Mouse (Mus musculus): ENCODE measurements at regions not wholly inside any gene's neighbourhood (a gene's known extent, or its start where the extent isn't known, plus 50 kb on each side); places are given as distances from the start of the nearest gene placed in this dataset.

DNA sequence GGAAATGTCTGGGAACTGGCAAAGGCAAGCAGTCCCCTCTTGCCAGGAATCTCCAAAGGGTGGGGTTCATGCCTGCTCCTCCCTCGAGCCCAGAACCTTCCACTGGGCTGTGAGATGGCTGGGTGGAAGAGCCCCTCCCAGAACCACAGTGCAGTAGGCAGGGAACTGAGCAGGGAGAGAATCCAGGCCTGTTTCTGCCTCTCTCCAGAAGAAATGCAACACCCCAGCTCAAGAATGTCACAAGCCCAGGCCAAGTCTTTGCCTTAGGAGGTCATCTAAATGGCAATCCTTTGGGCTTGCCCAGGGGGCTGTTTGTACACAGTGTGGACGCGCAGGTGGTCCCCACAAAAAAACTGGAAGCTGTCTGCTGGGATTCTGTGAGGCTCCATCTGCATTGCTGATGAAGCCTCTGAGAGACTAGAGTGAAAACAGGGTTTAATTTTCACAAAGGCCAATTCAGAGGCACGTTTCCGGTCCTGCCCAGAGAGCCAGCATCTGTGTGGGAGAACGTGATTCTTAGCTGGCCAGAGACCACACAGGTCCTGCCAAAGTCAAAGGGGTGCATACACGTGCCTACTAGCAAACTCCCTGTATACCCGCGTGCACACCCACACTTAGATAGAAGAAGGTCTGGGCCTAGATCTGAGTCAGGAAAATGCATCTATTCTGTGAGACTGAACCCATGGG lies 129.0 kb downstream of the Hmg20a start:
- no peak for ATAC-seq (ENCODE audit: low FRiP score)

DNA sequence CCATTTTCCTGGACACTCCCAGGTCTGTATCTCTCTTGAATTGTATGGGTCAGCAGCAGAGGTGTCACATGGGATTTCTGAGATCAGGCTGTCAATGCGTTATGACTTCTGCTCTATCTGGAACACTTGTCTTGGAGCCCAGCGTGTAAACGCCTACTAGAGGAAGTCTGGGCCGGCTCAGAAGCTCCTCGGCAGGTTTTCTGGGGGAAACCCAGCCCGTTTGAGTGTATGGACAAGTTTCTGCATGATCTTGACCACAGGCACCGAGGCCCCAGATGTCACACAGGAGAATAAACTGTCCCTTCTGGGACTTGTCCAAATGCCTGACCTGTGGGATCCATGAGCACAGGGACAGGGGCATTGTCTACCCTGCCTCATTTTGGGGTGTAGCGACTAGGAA lies 131.4 kb downstream of the Hmg20a start:
- H3K27ac ChIP-seq (replicated peaks), result no peak overlapping the region
- H3K27me3 ChIP-seq (replicated peaks), result no peaks in the 10 kb centered on the region
- H3K4me1 ChIP-seq, result peaks cover 34% of the 10 kb centered on the region
- H3K4me2 ChIP-seq, result no peak overlapping the region
- 75% methylated on average over 8 of the region's 8 CpGs for WGBS
- no peaks in the 10 kb centered on the region for H3K9me3 ChIP-seq (replicated peaks)
- H3K36me3 ChIP-seq, result no peaks in the 10 kb centered on the region
- ATAC-seq (ENCODE audit: low FRiP score), result no peak
- no peak overlapping the region for H3K4me3 ChIP-seq (replicated peaks)
- no peak overlapping the region for H3K9ac ChIP-seq (replicated peaks)

More for the DNA sequence above, 129.0 kb downstream of the Hmg20a start:
- peaks cover 19% of the 10 kb centered on the region for H3K4me1 ChIP-seq
- no peak overlapping the region for H3K27ac ChIP-seq (replicated peaks)
- no peaks in the 10 kb centered on the region for H3K27me3 ChIP-seq (replicated peaks)
- 45% methylated on average over 9 of the region's 9 CpGs for whole genome bisulfite sequencing
- no peak overlapping the region for H3K4me2 ChIP-seq
- no peaks in the 10 kb centered on the region for H3K36me3 ChIP-seq
- H3K9ac ChIP-seq (replicated peaks), result no peak overlapping the region
- no peak overlapping the region for H3K4me3 ChIP-seq (replicated peaks)
- no peaks in the 10 kb centered on the region for H3K9me3 ChIP-seq (replicated peaks)

DNA sequence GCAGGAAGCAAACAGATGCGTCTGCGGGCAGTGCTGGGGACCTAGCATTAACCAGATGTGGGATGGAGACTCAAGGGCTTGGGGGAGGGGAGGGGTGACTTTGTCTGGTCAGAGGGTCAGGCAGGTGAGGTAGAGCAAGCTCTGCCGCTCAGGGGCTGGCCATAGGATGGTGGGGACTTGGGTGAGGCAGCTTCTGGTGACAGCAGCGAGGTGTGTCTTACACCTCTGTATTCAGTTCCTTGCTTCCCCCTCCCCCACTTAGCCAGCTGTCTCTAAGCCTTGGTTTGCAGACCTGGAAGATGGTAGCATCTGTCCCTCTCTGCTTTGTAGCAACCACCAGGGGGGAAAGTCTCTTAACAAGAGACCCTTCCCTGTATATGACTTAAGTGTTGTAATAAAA lies 131.8 kb downstream of the Hmg20a start:
- WGBS, result 48% methylated on average over 4 of the region's 4 CpGs
- no peaks in the 10 kb centered on the region for H3K36me3 ChIP-seq
- no peak for ATAC-seq (ENCODE audit: low FRiP score)

DNA sequence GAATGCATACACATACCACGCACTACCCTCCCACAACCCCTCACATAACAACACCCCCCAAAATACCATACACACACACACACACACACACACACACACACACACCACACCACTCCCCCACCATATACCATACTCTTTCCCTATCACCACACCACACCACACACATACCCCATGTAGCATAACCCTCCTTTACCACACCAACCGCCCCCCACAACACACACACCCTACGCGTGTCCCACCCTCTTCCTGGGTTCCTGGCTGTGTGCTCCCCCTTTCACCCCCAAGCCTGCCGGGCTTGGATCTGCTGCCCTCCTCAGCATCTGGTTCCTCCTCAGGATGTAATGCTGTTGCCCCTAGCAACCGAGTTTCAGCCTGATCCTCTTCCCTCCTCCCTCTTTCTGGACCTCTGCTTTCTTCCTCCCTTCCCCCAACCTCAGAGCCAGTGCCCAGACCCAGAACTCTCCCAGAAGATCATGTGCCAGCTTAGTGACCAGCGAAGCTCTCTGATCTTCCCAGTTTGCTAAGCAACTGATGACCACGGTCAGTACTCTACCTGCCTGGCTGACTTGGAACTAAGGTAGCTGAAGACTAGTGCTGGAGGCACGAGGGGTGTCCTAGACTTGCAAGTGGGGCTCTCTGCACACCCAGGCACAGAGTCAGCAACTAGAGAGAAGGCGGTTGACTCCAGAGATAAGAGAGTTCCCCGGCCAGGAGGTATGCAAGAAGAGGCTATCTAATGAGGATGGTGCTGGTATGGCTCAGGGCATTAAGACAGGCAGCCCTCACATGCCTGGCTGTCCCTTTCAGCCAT lies 133.2 kb downstream of the Hmg20a start:
- ATAC-seq (ENCODE audit: low FRiP score), result peak; percentile 49
- Histone ChIP-seq H3K36me3 (no peaks in the 10 kb centered on the region), H3K4me2 (no peak overlapping the region), H3K27me3 (replicated peaks) (no peaks in the 10 kb centered on the region), H3K9ac (replicated peaks) (no peak overlapping the region), H3K9me3 (replicated peaks) (no peaks in the 10 kb centered on the region), H3K27ac (replicated peaks) (no peak overlapping the region), H3K4me3 (replicated peaks) (no peak overlapping the region), H3K4me1 (peaks cover 34% of the 10 kb centered on the region)
- 63% methylated on average over 11 of the region's 11 CpGs for WGBS

More for the DNA sequence above, 131.8 kb downstream of the Hmg20a start:
- H3K4me2 ChIP-seq, result no peak overlapping the region
- H3K9me3 ChIP-seq (replicated peaks), result no peaks in the 10 kb centered on the region
- H3K4me3 ChIP-seq (replicated peaks), result no peak overlapping the region
- H3K4me1 ChIP-seq, result peaks cover 34% of the 10 kb centered on the region
- no peak overlapping the region for H3K9ac ChIP-seq (replicated peaks)
- no peaks in the 10 kb centered on the region for H3K27me3 ChIP-seq (replicated peaks)
- no peak overlapping the region for H3K27ac ChIP-seq (replicated peaks)

DNA sequence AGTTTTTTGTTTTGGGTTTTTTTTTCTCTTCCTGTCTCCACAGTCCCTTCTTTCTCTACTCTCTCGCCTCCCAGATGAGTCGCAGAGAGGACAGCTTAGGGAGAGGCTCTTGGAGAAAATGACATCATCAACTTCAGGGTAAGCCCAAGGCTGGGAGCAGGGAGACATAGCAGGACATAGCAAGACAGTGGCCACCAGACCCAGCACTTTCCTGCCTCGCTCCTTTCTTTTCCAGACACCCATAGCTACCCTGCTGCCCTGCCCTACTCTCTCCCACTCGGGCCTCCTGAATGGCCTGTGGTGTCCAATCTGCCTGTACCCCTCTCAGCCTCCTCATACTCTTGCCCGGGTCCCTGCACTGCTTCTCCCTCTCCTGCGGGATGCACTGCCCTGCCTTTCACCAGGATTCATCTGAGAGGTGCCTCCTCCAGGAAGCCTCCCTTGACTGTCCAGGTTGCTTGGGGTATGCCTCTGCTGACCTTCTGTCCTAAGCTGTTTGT lies 133.8 kb downstream of the Hmg20a start:
- Histone ChIP-seq H3K9me3 (replicated peaks) (no peaks in the 10 kb centered on the region), H3K27ac (replicated peaks) (no peak overlapping the region), H3K27me3 (replicated peaks) (no peaks in the 10 kb centered on the region), H3K36me3 (no peaks in the 10 kb centered on the region), H3K4me3 (replicated peaks) (no peak overlapping the region), H3K4me2 (no peak overlapping the region), H3K4me1 (peaks cover 37% of the 10 kb centered on the region), H3K9ac (replicated peaks) (no peak overlapping the region)
- ATAC-seq (ENCODE audit: low FRiP score), result no peak
- WGBS, result 84% methylated on average over 6 of the region's 6 CpGs

DNA sequence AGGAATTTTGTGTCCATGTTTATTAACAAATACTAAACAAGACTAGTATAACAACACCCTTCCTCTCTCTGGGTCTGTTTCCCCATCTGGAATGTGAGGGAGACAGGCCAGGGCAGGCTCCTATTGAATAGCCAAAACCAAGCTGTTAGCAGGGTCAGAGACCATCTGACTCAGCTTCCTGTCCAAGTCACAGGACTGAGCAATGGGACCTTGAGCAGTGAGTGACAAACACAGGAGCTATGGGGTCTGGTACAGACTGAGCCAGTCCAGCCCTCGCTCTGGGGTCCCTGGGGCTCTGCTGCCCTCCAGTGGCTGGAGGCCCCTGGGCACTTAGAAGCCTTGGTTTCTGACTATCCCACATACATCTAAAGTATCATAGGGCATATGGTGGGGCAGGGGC lies 134.4 kb downstream of the Hmg20a start:
- peak; percentile 18; the same call in 1 of the 2 replicates for ATAC-seq (ENCODE audit: low FRiP score)
- Histone ChIP-seq H3K36me3 (no peaks in the 10 kb centered on the region), H3K9ac (replicated peaks) (no peak overlapping the region), H3K9me3 (replicated peaks) (no peaks in the 10 kb centered on the region), H3K27me3 (replicated peaks) (no peaks in the 10 kb centered on the region), H3K4me2 (no peak overlapping the region), H3K27ac (replicated peaks) (no peak overlapping the region), H3K4me3 (replicated peaks) (no peak overlapping the region), H3K4me1 (peaks cover 32% of the 10 kb centered on the region)
- 19% methylated on average over 1 of the region's 1 CpGs for WGBS

DNA sequence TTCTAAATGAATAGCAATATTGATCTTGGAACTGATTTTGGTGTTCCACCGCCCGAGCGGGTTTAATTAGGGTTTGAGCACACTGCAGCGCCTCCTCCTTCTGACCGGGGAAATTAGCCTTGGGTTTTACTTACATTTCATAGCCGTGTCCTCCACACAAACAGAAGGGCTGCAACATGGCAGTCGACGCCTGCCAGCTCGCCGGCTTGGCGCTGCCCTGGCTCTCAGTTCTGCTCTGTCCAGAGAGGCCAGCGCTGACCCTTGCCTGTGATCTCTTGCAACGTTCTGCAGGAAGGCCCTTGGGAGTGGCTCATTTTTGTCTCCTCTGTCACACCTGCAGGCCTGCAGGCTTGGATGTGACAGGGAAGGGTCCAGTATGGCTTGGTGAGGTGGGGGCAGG lies 135.2 kb downstream of the Hmg20a start:
- H3K27me3 ChIP-seq (replicated peaks), result no peaks in the 10 kb centered on the region
- no peak overlapping the region for H3K4me3 ChIP-seq (replicated peaks)
- no peak overlapping the region for H3K9ac ChIP-seq (replicated peaks)
- 53% methylated on average over 13 of the region's 13 CpGs for WGBS
- ATAC-seq (ENCODE audit: low FRiP score), result no peak
- H3K4me2 ChIP-seq, result no peak overlapping the region
- no peaks in the 10 kb centered on the region for H3K36me3 ChIP-seq
- peaks cover 31% of the 10 kb centered on the region for H3K4me1 ChIP-seq
- no peaks in the 10 kb centered on the region for H3K9me3 ChIP-seq (replicated peaks)
- peak overlapping the region; percentile 23; the same call in 1 of the 2 replicates for H3K27ac ChIP-seq (replicated peaks)

DNA sequence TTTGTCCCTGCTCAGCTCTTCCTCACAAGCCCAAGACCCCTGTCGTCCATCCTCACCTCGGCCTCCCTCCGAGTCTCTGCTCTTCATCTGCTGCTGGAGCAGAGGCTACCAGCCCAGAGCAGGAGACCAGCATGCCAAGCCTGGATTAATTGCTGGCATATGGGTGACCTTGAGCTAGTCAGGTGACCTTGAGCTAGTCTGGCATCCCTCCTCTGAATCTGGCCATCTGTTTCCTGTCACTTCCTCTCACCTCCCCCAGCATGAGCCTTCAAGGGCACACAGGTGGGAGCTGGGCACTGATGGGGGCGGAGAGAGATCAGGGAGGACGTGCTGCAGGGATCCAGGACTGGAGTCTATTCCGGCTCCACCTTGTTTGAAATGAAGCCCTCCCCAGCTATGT lies 135.7 kb downstream of the Hmg20a start:
- 0 out of 2 replicates have a peak overlapping the region, but pooled peaks have one; percentile 5 for H3K27ac ChIP-seq (replicated peaks)
- no peaks in the 10 kb centered on the region for H3K36me3 ChIP-seq
- H3K27me3 ChIP-seq (replicated peaks), result no peaks in the 10 kb centered on the region
- H3K4me1 ChIP-seq, result peaks cover 31% of the 10 kb centered on the region
- no peak for ATAC-seq (ENCODE audit: low FRiP score)
- no peak overlapping the region for H3K9ac ChIP-seq (replicated peaks)
- H3K4me2 ChIP-seq, result no peak overlapping the region
- 64% methylated on average over 6 of the region's 6 CpGs for WGBS
- no peaks in the 10 kb centered on the region for H3K9me3 ChIP-seq (replicated peaks)
- no peak overlapping the region for H3K4me3 ChIP-seq (replicated peaks)

DNA sequence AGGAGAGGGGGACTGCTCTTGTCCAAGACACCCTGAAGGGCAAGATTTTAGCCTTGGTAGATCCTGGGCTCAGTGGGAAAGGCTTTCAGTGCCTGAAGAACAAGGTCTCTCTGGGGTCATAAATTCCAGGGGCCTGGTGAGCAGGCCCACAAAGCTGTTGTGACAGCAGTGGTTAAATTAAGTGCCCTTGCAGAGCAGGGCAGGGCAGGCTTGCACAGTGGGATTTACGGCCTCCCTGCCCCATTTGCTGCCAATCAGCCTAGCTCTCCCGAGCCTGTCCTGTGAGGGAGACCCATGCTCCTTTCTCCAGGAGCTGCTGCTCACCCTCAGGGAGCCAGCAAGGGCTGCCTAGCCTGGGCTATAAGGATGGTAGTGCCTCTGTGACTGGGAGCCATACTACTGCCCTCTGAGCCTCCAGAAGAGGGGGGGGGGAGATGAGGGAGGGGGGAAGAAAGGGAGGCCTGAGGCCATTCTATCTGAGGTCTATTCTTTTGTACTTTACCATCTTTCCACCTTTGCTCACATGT lies 141.3 kb downstream of the Hmg20a start:
- 19% methylated on average over 2 of the region's 2 CpGs for WGBS
- H3K9me3 ChIP-seq (replicated peaks), result no peaks in the 10 kb centered on the region
- H3K27ac ChIP-seq (replicated peaks), result no peak overlapping the region
- no peak overlapping the region for H3K4me2 ChIP-seq
- no peaks in the 10 kb centered on the region for H3K36me3 ChIP-seq
- no peak overlapping the region for H3K4me3 ChIP-seq (replicated peaks)
- H3K4me1 ChIP-seq, result peaks cover 22% of the 10 kb centered on the region
- ATAC-seq (ENCODE audit: low FRiP score), result no peak; the same call in 1 of the 2 replicates
- H3K9ac ChIP-seq (replicated peaks), result no peak overlapping the region
- no peaks in the 10 kb centered on the region for H3K27me3 ChIP-seq (replicated peaks)

DNA sequence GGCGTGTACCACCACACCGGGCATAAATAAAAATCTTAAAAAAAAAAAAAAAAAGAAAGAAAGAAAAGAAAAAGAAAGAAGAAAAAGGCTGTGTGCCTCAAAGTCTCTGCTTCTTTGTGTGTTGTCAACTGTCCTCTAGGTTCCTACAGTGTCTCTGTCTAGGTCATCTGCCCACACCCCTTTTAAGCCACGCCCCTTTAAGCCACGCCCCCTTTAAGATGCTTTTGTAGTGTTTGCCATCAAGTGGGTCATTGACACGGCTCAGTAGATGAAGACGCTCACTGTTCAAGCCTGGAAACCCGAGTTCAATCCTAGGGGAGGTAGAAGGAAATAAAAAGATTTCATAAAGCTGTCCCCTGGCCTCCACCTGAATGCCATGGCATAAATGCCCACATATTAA lies 144.0 kb downstream of the Hmg20a start:
- H3K27ac ChIP-seq (replicated peaks), result no peak overlapping the region
- no peaks in the 10 kb centered on the region for H3K27me3 ChIP-seq (replicated peaks)
- 55% methylated on average over 7 of the region's 7 CpGs for WGBS
- H3K4me1 ChIP-seq, result peaks cover 20% of the 10 kb centered on the region
- ATAC-seq (ENCODE audit: low FRiP score), result no peak
- H3K4me3 ChIP-seq (replicated peaks), result no peak overlapping the region
- H3K9ac ChIP-seq (replicated peaks), result no peak overlapping the region
- H3K9me3 ChIP-seq (replicated peaks), result no peaks in the 10 kb centered on the region
- H3K4me2 ChIP-seq, result no peak overlapping the region
- no peaks in the 10 kb centered on the region for H3K36me3 ChIP-seq

DNA sequence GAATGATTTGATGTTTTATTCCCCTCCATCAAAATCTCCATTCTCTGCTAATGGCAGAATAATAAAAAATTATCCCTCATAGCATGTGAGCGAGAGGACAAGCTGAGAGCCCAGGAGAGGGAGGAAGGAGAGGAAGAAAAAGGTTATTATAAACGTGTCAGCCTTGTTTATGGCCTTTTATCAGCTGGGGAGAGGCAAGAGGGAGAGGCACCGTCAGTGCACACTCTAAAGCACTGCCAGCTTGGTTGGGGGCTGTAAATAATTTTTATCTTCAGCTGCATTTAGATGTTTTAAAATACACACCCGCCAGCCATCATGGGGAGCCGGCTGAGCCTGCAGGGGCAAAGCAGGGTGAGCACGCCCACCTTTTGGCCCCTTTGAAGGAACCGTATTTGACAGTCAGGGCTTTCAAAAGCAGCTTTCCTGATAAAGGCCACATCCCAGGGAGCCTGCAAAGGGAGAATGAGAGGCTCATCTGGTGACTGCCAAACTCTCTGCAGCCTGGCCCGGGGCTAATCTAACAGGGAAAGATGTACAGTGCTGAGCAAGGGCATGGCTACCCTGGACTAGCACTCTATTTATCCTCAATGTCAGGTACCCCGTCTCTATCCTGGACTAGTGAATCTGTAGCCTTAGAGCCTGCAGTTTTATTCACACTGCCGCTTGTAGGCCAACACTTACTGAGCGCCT lies 145.8 kb downstream of the Hmg20a start:
- Histone ChIP-seq H3K36me3 (no peaks in the 10 kb centered on the region), H3K9me3 (replicated peaks) (no peaks in the 10 kb centered on the region), H3K27me3 (replicated peaks) (no peaks in the 10 kb centered on the region), H3K4me2 (no peak overlapping the region), H3K9ac (replicated peaks) (0 out of 2 replicates have a peak overlapping the region, but pooled peaks have one; percentile 14), H3K4me3 (replicated peaks) (no peak overlapping the region), H3K27ac (replicated peaks) (peak overlapping the region; percentile 68), H3K4me1 (peaks cover 20% of the 10 kb centered on the region)
- WGBS, result 13% methylated on average over 11 of the region's 11 CpGs
- ATAC-seq (ENCODE audit: low FRiP score), result peak; percentile 52; the same call in 1 of the 2 replicates
